Mouse (Mus musculus) G1E-ER4 (cell line): ENCODE results near the gene Crlf1. TPM values are rescaled to one million over a fixed set of nuclear protein-coding genes. Genes with fewer than 3 reads are reported as not detected.

Experiments used
- GATA1 ChIP-seq: IDR thresholded peaks from one replicate; pipeline ENCODE4 v1.8.0; 2012; ENCODE audit warnings: low read length, inconsistent platforms
- polyA plus RNA-seq: library from polyadenylated mRNA; stranded (reverse); fragments of >175 nt; gene quantifications from 2 replicates; pipeline ENCODE4 v1.2.3, GENCODE M21; 2012

Gene Crlf1
- polyA plus RNA-seq, 1 experiment = not detected

DNA sequence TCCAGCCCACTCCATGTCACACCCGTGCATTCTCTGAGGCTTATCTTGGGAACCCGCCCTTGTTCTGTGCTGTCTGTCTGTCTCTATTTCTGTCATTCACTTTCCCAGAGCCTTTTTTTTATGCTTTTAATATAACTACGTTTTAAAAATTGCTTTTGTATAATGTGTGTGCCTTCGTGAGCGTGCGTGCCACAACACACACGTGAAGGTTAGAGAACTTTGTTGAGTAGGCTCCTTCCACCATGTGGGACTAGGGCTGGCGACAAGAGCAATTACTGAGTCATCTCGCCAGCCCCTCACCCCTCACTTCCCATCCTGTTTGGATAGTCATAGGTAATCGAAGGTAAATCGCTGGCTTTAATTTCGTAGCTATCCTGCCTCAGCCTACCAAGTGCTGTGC is 9.6 kb downstream of the Crlf1 start:
- no peak for TF ChIP-seq GATA1

DNA sequence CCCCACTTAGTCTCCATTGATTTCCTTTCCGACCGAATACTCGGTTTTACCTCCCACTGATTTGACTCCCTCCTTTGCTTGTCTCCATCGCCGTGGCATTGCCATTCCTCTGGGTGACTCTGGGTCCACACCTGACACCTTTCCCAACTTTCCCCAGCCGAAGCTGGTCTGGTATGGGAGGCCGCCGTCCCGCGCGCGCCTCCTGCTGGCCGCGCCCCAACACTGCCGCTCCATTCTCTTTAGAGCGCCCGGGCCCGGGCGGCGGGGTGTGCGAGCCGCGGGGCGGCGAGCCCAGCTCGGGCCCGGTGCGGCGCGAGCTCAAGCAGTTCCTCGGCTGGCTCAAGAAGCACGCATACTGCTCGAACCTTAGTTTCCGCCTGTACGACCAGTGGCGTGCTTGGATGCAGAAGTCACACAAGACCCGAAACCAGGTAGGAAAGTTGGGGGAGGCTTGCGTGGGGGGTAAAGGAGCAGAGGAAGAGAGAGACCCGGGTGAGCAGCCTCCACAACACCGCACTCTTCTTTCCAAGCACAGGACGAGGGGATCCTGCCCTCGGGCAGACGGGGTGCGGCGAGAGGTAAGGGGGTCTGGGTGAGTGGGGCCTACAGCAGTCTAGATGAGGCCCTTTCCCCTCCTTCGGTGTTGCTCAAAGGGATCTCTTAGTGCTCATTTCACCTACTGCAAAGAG is 10.2 kb downstream of the Crlf1 start:
- no peak for TF ChIP-seq GATA1

DNA sequence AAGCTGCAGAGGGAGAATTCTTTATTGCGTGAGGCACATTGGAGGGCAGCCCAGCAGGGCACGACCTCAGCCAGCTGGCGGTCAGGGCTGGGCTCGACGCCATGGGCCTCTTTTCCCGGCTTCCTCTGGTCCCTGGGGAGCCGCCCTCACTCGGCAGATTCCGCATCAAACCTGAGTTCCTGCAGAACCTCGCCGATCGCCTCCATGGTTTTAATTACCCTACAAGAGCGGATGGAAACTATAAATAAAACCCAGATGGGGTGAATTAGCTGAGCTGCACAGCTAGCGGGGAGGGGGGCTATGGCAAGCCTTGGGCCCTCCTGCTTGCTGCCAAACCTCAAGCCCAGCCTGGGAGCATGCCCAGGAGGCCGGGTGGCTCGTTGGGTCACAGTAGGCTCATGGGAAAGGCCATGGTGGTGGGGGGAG is 11.3 kb downstream of the Crlf1 start:
- no peak for TF ChIP-seq GATA1

DNA sequence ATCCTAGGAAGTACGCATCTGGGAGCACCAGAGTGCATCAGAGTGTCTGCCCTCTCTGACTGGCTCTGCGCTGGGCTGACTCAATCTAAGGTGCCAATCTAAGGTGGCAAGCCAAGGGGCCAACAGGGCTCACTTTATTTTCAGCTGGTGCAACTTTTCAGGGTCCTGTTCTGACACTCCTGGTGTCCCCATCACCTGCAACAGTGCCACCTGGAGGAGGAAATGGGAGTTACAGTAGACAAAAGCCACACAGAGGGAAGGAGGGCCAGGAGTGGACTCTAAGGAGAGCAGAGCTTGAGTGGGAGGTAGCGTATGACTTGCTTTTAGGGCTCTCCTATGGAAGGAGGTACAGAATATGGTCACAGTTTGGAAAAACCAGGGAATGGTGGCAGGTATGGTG is 11.9 kb downstream of the Crlf1 start:
- TF ChIP-seq GATA1 = no peak

DNA sequence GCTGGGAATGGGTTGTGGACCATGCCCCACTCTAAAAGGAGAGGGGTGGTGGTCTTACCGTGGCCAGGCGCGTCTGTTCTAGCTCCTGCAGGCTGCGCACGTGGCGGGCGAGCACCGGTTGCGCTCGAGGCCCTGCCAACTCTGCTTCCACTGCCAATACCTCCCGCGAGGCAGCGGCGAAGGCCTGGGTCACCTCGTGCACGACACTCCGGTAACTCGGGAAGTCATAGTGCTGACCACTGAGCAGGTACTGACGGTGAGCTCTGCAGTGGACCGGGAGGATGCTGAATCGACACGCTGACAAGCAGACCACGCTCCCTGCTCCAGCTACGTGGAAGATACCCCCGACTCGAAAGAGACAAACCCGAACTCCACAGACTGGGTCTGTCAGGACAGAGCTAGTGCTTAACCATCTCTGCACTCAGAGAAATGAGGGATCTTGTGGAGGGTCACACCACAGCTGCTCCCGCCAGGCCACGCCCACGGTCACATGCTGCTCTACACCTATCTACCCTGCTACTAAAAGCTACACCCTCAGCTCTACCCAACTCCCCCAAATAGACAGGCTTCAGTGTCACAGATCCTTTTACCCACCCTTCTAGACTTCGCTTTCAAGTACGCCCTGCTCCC is 12.9 kb downstream of the Crlf1 start:
- TF ChIP-seq GATA1 = no peak

DNA sequence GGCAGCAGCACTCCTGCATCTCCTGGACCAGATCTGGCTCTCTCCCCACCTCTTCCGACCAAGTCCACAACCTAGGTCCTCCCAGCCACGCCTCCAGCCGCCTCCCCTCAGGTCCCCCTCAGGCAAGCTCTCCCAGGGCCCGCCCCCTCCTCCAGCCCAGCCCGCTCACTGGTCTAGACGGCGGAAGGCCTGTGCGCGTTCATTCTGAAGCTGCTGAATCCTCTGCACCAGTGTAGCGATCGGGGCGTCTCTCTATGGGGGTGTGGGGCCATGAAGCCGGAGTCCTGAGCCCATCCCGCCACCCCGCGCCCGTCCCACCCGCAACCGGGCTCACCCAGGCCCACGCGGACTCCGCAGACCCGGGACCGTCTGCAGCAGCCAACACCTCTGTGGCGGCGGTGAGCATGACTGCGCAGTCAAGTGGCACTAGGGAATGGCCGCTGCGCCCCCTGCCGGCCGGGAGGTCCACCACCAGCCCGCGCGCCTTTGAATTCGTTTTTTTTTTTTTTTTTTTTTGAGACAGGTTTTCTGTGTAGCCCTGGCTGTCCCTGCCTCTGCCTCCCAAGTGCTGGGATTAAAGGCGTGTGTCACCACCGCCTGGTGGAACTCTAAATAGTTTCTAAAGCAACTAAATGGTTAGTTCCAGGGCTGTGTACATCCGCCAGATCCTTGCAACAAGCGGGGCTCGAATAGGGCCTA is 13.5 kb downstream of the Crlf1 start, which contains the start of gene Rex1bd:
Rex1bd (minus strand) TSS at position 425 of the 699 bp plus-strand sequence.
- TF ChIP-seq GATA1 = no peak

DNA sequence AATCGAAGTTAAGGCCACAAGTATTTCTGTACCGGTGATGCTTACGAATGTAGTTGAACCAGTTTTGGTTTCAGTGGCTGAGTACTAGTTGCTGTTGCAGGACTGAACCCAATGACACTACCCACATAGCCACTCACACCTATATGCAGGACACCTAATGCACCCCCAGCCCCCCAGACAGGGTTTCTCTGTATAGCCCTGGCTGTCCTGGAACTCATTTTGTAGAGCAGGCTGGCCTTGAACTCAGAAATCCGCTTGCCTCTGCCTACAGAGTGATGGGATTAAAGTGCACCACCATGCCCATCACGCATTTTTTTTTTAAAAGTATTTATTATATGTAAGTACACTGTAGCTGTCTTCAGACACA is 14.1 kb downstream of the Crlf1 start:
- TF ChIP-seq GATA1 = no peak

DNA sequence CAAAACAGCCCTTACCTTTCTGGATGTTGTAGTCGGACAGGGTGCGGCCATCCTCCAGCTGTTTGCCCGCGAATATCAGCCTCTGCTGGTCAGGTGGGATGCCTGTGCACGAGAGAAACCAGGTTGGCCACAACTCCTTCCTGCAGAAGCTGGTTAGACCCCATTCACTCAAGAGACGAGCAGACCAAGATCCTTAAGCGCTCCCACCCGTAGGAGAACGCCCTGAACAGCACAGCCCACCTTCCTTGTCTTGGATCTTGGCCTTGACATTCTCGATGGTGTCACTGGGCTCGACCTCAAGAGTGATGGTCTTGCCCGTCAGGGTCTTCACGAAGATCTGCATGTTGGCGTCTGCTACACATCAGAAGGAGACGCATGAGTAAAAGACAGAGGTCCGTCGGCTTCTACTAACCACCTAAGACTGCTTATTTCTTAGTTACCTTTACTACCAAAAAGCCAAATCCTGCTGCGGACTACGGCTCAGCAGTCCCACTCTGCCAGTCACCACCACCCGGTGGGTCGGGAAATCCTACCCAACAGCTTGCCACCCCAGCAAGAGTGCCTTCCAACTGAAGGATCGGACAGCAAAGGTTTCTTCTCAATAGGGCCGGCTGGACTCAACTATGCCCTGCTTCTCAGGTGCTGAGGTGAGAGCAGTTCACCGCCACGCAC is 16.5 kb downstream of the Crlf1 start:
- no peak for TF ChIP-seq GATA1

DNA sequence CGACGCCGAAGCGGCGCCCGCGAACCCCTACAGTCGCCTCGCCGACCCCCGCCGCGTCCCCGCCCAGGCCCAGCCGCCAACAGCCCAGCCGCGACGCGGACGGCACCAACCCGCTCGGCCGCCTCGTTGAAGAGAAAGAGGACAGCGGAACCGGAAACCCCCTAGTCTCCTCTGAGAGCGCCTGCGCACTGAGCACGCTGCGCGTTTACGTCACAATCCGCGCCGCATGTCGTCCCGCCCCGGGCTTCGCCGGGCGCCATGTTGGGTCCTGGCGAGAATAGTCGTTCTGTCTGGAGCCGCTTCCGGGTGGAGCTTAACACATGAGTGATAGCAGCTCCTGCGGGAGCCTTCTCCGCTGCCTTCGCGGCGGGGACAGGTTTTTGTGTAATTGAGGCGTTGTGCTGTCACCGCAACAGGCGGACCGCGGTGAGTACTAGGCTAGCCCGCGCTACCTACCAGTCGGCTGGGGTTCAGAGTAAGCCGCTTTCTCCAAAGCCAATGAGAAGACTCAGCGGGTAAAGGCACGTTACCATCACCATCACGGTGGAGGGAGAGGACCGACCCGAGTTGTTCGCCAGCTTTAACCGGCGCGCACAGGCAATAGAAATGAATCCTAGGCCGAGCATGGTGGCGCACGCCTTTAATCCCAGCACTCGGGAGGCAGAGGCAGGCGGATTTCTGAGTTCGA is 17.4 kb downstream of the Crlf1 start, which contains the start of gene Uba52:
Uba52 (minus strand) TSS at position 574 of the 688 bp plus-strand sequence.
- TF ChIP-seq GATA1 = no peak

DNA sequence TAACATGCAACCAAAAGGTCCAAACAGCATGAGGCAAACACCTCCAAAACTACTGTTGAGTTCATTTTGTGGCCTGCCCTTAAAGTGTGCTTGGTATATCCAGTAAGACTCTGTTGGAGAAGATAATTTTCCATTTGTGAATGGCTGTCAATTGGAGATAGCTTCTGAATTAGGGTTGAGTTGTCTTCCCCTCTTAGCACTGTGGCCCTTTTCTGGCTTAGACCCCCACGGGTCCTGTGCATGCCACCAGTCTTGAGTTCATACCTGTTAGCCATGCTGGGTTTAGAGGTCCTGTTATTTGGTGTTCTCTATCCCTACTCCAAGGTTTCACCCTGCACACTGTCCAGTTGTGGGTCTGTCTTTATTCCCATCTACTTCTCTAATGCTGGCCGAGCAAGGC is 18.8 kb downstream of the Crlf1 start:
- no peak for TF ChIP-seq GATA1

DNA sequence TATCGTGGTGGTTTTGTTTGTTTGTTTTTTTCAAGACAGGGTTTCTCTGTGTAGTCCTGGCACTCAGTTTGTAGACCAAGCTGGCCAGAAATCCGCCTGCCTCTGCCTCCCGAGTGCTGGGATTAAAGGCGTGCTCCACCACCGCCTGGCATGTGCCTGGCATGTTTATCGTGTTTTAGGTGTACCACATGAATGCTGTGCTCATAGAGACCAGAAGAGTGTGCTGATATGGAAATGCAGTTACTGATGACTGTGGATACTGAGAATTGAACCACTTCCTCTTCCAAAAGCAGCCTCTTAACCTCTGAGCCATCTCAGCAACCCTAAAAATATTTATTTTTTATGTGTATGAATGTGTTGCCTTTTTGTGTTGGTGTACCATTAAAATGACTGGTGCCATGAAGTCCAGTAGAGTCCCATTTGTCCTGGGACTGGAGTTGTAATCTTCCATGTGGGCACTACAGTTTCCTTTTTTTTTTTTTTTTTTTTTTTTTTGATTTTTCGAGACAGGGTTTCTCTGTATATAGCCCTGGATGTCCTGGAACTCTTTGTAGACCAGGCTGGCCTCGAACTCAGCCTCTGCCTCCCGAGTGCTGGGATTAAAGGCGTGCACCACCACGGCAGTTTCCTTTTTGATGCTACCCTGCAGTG is 19.4 kb downstream of the Crlf1 start:
- TF ChIP-seq GATA1 = no peak

DNA sequence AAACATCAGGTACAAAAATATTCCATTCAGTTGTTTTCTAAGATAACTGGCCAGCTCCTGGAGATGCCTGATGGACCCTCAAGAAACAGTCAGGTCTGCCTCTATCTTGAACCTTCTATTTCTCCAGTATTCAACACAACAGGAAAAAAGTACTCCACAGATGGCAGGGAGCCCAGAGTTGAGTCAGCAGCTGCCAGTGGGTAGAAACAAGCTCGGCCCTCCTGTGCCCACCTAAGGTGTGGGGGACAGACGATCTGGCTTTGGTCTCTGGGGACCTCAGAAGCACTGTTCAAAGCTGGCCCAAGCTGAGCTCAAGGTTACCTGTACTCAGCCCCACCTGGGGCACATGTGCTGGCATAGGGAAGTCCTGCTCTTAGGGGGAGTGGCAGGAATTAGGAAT is 20.5 kb downstream of the Crlf1 start:
- TF ChIP-seq GATA1 = no peak

DNA sequence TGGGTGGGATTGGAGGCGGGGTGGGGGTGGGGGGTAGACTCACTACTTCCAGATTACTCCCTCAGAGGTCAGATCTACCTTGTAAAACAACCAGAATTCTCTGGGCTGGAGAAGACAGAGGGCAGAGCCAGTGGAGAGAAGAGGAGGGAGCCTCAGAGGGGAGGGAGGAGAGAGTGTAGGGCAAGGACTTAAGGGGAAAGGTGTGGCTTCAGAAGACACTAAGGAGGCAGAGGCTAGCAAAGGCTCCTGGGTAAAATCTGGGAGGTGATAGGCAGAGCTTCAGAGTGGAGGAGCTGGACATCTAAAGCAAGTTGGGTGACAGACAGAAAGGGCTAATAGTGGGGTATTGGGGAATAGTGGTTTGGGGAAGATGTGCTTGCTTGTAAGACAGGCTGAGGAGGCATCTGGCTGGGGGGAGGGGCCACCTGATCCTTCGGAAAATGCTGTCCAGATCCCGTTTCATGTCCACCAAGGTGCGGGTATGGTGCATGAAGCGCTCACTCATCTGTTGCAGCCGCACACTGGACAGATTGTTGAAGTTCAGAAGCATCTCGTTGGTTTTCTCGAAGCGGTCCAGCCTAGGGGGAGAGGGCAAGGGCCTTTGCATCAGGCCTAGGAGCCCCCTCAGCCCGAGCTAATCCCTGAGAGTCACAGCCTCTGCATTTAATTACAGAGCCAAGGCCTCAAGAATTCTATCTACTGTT is 25.1 kb downstream of the Crlf1 start:
- TF ChIP-seq GATA1 = no peak

DNA sequence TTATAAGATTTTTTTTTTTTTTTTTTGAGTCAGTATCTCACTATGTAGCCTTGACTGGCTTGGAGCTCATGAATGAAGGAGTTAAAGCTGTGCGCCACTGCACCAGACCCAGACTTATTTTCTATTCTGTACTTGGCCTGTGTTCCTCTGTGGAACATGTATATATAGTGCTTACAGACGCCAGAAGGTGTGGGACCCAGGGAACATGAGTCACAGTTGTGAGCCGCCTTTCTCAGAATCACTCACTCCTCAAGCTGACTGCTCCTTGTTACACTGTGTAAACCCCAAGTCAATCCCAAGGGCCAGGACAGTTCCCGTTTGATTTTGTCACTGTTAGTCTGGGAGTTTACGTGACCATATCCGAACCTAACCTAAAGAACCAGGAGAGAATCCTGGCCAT is 26.1 kb downstream of the Crlf1 start:
- TF ChIP-seq GATA1 = no peak
